Mouse (Mus musculus): ENCODE measurements at regions not wholly inside any gene's neighbourhood (a gene's known extent, or its start where the extent isn't known, plus 50 kb on each side); places are given as distances from the start of the nearest gene placed in this dataset.

GRCm38 (mm10) chr2:160421216-160421911 is 54.5 kb upstream of the Mafb start:
- no peak for ATAC-seq (ENCODE audit: low FRiP score, low read depth)
- H3K4me2 ChIP-seq (replicated peaks) = no peak overlapping the region

GRCm38 (mm10) chr2:160424491-160424890 is 57.6 kb upstream of the Mafb start:
- no peak for ATAC-seq (ENCODE audit: low FRiP score, low read depth)
- no peak overlapping the region for H3K4me3 ChIP-seq
- H3K4me1 ChIP-seq = peaks cover 9% of the 10 kb centered on the region
- 93% methylated on average over 7 of the region's 7 CpGs for WGBS
- no peaks in the 10 kb centered on the region for H3K9me3 ChIP-seq
- no peak overlapping the region for H3K27ac ChIP-seq (replicated peaks)
- no peak overlapping the region for H3K9ac ChIP-seq (replicated peaks)
- H3K4me2 ChIP-seq (replicated peaks) = no peak overlapping the region
- no peaks in the 10 kb centered on the region for H3K36me3 ChIP-seq
- H3K27me3 ChIP-seq = no peaks in the 10 kb centered on the region

More at GRCm38 (mm10) chr2:160421216-160421911, 54.5 kb upstream of the Mafb start:
- Histone ChIP-seq H3K9me3 (no peaks in the 10 kb centered on the region), H3K27me3 (no peaks in the 10 kb centered on the region), H3K27ac (replicated peaks) (no peak overlapping the region), H3K4me1 (peaks cover 11% of the 10 kb centered on the region), H3K9ac (replicated peaks) (no peak overlapping the region), H3K4me3 (no peak overlapping the region), H3K36me3 (no peaks in the 10 kb centered on the region)
- 28% methylated on average over 13 of the region's 13 CpGs for WGBS

GRCm38 (mm10) chr2:160427431-160427830 is 60.6 kb upstream of the Mafb start:
- H3K4me1 ChIP-seq = no peaks in the 10 kb centered on the region
- 84% methylated on average over 10 of the region's 10 CpGs for WGBS

GRCm38 (mm10) chr2:160433252-160433651 is 66.4 kb upstream of the Mafb start:
- H3K4me1 ChIP-seq = no peaks in the 10 kb centered on the region
- 75% methylated on average over 10 of the region's 10 CpGs for whole genome bisulfite sequencing
- no peaks in the 10 kb centered on the region for H3K9me3 ChIP-seq
- no peak for ATAC-seq (ENCODE audit: low FRiP score, low read depth)
- no peaks in the 10 kb centered on the region for H3K36me3 ChIP-seq
- no peaks in the 10 kb centered on the region for H3K27me3 ChIP-seq
- H3K27ac ChIP-seq (replicated peaks) = no peak overlapping the region
- H3K4me2 ChIP-seq (replicated peaks) = no peak overlapping the region
- H3K4me3 ChIP-seq = no peak overlapping the region
- H3K9ac ChIP-seq (replicated peaks) = no peak overlapping the region

More at GRCm38 (mm10) chr2:160427431-160427830, 60.6 kb upstream of the Mafb start:
- no peaks in the 10 kb centered on the region for H3K36me3 ChIP-seq
- H3K27ac ChIP-seq (replicated peaks) = no peak overlapping the region
- no peaks in the 10 kb centered on the region for H3K27me3 ChIP-seq
- no peak overlapping the region for H3K4me2 ChIP-seq (replicated peaks)
- no peak for ATAC-seq (ENCODE audit: low FRiP score, low read depth)
- no peak overlapping the region for H3K9ac ChIP-seq (replicated peaks)
- H3K4me3 ChIP-seq = no peak overlapping the region
- H3K9me3 ChIP-seq = no peaks in the 10 kb centered on the region

GRCm38 (mm10) chr2:160434701-160435100 is 67.8 kb upstream of the Mafb start:
- no peaks in the 10 kb centered on the region for H3K36me3 ChIP-seq
- WGBS = 90% methylated on average over 5 of the region's 5 CpGs
- no peak overlapping the region for H3K9ac ChIP-seq (replicated peaks)
- H3K4me2 ChIP-seq (replicated peaks) = no peak overlapping the region
- no peak for ATAC-seq (ENCODE audit: low FRiP score, low read depth)
- H3K4me1 ChIP-seq = peaks cover 2% of the 10 kb centered on the region; the same call in 1 of the 2 replicates
- no peaks in the 10 kb centered on the region for H3K9me3 ChIP-seq
- no peak overlapping the region for H3K27ac ChIP-seq (replicated peaks)
- no peaks in the 10 kb centered on the region for H3K27me3 ChIP-seq
- H3K4me3 ChIP-seq = no peak overlapping the region

- H3K27me3 ChIP-seq = no peaks in the 10 kb centered on the region
- no peak overlapping the region for H3K4me2 ChIP-seq (replicated peaks)
- no peak for ATAC-seq (ENCODE audit: low FRiP score, low read depth)
- H3K36me3 ChIP-seq = no peaks in the 10 kb centered on the region
- no peaks in the 10 kb centered on the region for H3K9me3 ChIP-seq
- H3K27ac ChIP-seq (replicated peaks) = no peak overlapping the region
- peaks cover 9% of the 10 kb centered on the region; the same call in 1 of the 2 replicates for H3K4me1 ChIP-seq
- H3K4me3 ChIP-seq = no peak overlapping the region
- no peak overlapping the region for H3K9ac ChIP-seq (replicated peaks)
- 87% methylated on average over 3 of the region's 3 CpGs for WGBS
Measured at GRCm38 (mm10) chr2:160435622-160436021, 68.8 kb upstream of the Mafb start.

- Histone ChIP-seq H3K4me1 (peaks cover 9% of the 10 kb centered on the region; the same call in 1 of the 2 replicates), H3K9ac (replicated peaks) (no peak overlapping the region), H3K4me3 (no peak overlapping the region), H3K36me3 (no peaks in the 10 kb centered on the region), H3K27me3 (no peaks in the 10 kb centered on the region), H3K27ac (replicated peaks) (no peak overlapping the region), H3K4me2 (replicated peaks) (no peak overlapping the region), H3K9me3 (no peaks in the 10 kb centered on the region)
- 90% methylated on average over 2 of the region's 2 CpGs for WGBS
- ATAC-seq (ENCODE audit: low FRiP score, low read depth) = no peak
Measured at GRCm38 (mm10) chr2:160439028-160439427, 72.2 kb upstream of the Mafb start.

- Histone ChIP-seq H3K4me2 (replicated peaks) (no peak overlapping the region), H3K36me3 (no peaks in the 10 kb centered on the region), H3K4me1 (peaks cover 9% of the 10 kb centered on the region; the same call in 1 of the 2 replicates), H3K4me3 (no peak overlapping the region), H3K9me3 (no peaks in the 10 kb centered on the region), H3K27ac (replicated peaks) (no peak overlapping the region), H3K9ac (replicated peaks) (no peak overlapping the region), H3K27me3 (no peaks in the 10 kb centered on the region)
- WGBS = 76% methylated on average over 9 of the region's 9 CpGs
- ATAC-seq (ENCODE audit: low FRiP score, low read depth) = no peak; the same call in 1 of the 2 replicates
Measured at GRCm38 (mm10) chr2:160440236-160440635, 73.4 kb upstream of the Mafb start.

- Histone ChIP-seq H3K4me2 (replicated peaks) (peak overlapping the region; percentile 69), H3K9me3 (no peaks in the 10 kb centered on the region), H3K27me3 (peaks cover 18% of the 10 kb centered on the region; the same call in 1 of the 2 replicates), H3K9ac (replicated peaks) (no peak overlapping the region), H3K36me3 (no peaks in the 10 kb centered on the region), H3K27ac (replicated peaks) (peak overlapping the region; percentile 78), H3K4me1 (peaks cover 21% of the 10 kb centered on the region), H3K4me3 (peak overlapping the region; percentile 36)
- 7% methylated on average over 8 of the region's 8 CpGs for WGBS
- peak; percentile 66 for ATAC-seq (ENCODE audit: low FRiP score, low read depth)
Measured at GRCm38 (mm10) chr2:160451057-160451456, 84.2 kb upstream of the Mafb start.

GRCm38 (mm10) chr2:160451481-160452238 is 84.8 kb upstream of the Mafb start:
- peak overlapping the region; percentile 78 for H3K27ac ChIP-seq (replicated peaks)
- WGBS = under 1% methylated on average over 19 of the region's 21 CpGs
- H3K9me3 ChIP-seq = no peaks in the 10 kb centered on the region
- H3K4me3 ChIP-seq = peak overlapping the region; percentile 36
- peaks cover 17% of the 10 kb centered on the region; the same call in 1 of the 2 replicates for H3K27me3 ChIP-seq
- H3K9ac ChIP-seq (replicated peaks) = peak overlapping the region; percentile 56
- ATAC-seq (ENCODE audit: low FRiP score, low read depth) = peak; percentile 94
- peak overlapping the region; percentile 69 for H3K4me2 ChIP-seq (replicated peaks)
- H3K36me3 ChIP-seq = no peaks in the 10 kb centered on the region
- H3K4me1 ChIP-seq = peaks cover 21% of the 10 kb centered on the region

- peak overlapping the region; percentile 78; the same call in 1 of the 2 replicates for H3K27ac ChIP-seq (replicated peaks)
- H3K9me3 ChIP-seq = no peaks in the 10 kb centered on the region
- 0 out of 2 replicates have a peak, but pooled peaks cover 11% of the 10 kb centered on the region for H3K27me3 ChIP-seq
- ATAC-seq (ENCODE audit: low FRiP score, low read depth) = no peak
- H3K36me3 ChIP-seq = no peaks in the 10 kb centered on the region
- H3K4me1 ChIP-seq = peaks cover 19% of the 10 kb centered on the region
- H3K9ac ChIP-seq (replicated peaks) = peak overlapping the region; percentile 56
- H3K4me2 ChIP-seq (replicated peaks) = peak overlapping the region; percentile 69
- peak overlapping the region; percentile 36 for H3K4me3 ChIP-seq
- 15% methylated on average over 6 of the region's 6 CpGs for WGBS
Measured at GRCm38 (mm10) chr2:160452239-160452530, 85.3 kb upstream of the Mafb start.

- no peaks in the 10 kb centered on the region for H3K36me3 ChIP-seq
- WGBS = 91% methylated on average over 6 of the region's 6 CpGs
- ATAC-seq (ENCODE audit: low FRiP score, low read depth) = no peak
- H3K4me1 ChIP-seq = peaks cover 19% of the 10 kb centered on the region
- H3K9me3 ChIP-seq = no peaks in the 10 kb centered on the region
- H3K27me3 ChIP-seq = 0 out of 2 replicates have a peak, but pooled peaks cover 7% of the 10 kb centered on the region
- no peak overlapping the region for H3K9ac ChIP-seq (replicated peaks)
- no peak overlapping the region for H3K4me2 ChIP-seq (replicated peaks)
- H3K27ac ChIP-seq (replicated peaks) = no peak overlapping the region
- no peak overlapping the region for H3K4me3 ChIP-seq
Measured at GRCm38 (mm10) chr2:160452730-160453129, 85.9 kb upstream of the Mafb start.
